Comparison of ENCODE assay signal across 8 mouse cellular contexts in the genomic region with DNA sequence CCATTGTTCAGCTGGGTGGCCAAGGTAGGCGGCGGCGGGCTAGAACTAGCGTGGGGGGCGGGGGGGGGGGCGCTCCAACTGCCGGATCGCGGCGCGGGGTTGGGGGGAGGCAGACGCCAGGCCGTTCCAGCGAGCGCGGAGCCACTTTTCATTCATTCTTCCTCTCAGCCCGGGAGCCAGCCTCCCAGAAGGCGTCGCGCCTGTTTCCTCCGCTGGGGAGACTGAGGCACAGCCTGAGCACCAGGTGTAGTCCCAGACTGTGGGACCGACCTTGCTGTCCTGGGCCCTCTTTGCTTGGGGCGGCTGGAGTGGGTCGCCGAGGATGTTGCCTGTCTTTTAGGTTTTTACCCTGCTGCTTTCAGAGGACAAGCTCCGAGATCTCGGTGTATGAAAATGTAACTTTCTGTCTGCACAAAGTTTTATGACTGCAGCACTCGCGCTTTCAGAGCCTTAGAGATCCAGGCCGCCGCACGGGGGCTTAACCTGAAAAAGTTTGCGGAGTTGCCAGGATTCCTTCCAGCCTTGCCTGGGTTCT.
DNase-seq lines count a peak whose midpoint lies in the region; ATAC-seq and TF ChIP-seq lines count a peak whose summit lies in the region.

No protein-coding gene starts in this region.

- no peak for DNase-seq in frontal cortex, postnatal 10 days (ENCODE audit: low spot score in 2 of 2)
- DNase-seq in B cell, adult 2 months = peak; percentile 42 to 47
- no peak for DNase-seq in heart, postnatal 0 days (ENCODE audit: low spot score)
- DNase-seq in naive thymus-derived CD4-positive, alpha-beta T cell, adult 2 months (ENCODE audit: low read depth) = peak; percentile 53
- DNase-seq in left cerebral cortex, postnatal 25 days (ENCODE audit: low spot score in 2 of 2) = no peak

- peak overlapping the region; percentile 86 for H3K4me3 ChIP-seq in bone marrow macrophage, adult 2 months (ENCODE audit: insufficient read depth, low read length)
- H3K4me3 ChIP-seq in heart, postnatal 0 days (ENCODE audit: low read depth, low read length) = peak overlapping the region; percentile 86
- peak overlapping the region; percentile 71 for H3K4me3 ChIP-seq in limb, embryonic 15.5 days

- TF ChIP-seq CTCF in bone marrow macrophage, adult 2 months (IDR thresholded peaks at IDR 0.05; ENCODE audit: low read depth, low read length) = no peak
- TF ChIP-seq CTCF in heart, postnatal 0 days (IDR thresholded peaks at IDR 0.05; ENCODE audit: low read depth) = no peak

- TF ChIP-seq POLR2A in bone marrow macrophage, adult 2 months (IDR thresholded peaks at IDR 0.05; ENCODE audit: borderline replicate concordance, low read depth, low read length) = no peak

- no peaks in the 10 kb centered on the region for H3K36me3 ChIP-seq in heart, postnatal 0 days (replicated peaks; ENCODE audit: control insufficient read depth, insufficient read depth, low read length)
- no peaks in the 10 kb centered on the region for H3K36me3 ChIP-seq in limb, embryonic 15.5 days

- under 1% methylated on average over 22 of the region's 33 CpGs for WGBS in heart, postnatal 0 days
- under 1% methylated on average over 23 of the region's 33 CpGs for WGBS in limb, embryonic 15.5 days

- no peak for TF ChIP-seq EP300 in heart, postnatal 0 days (IDR thresholded peaks at IDR 0.05; ENCODE audit: low read depth)

- H3K27me3 ChIP-seq in heart, postnatal 0 days (ENCODE audit: control insufficient read depth, insufficient read depth, low read length) = no peaks in the 10 kb centered on the region
- no peaks in the 10 kb centered on the region for H3K27me3 ChIP-seq in limb, embryonic 15.5 days

- no peaks in the 10 kb centered on the region for H3K9me3 ChIP-seq in heart, postnatal 0 days (replicated peaks; ENCODE audit: control insufficient read depth, low read length)
- no peaks in the 10 kb centered on the region for H3K9me3 ChIP-seq in limb, embryonic 15.5 days

- intact Hi-C loops in left cerebral cortex, postnatal 25 days (cut with DNase I) = no loop called here

- peak overlapping the region; percentile 100 for H3K4me2 ChIP-seq in heart, postnatal 0 days (ENCODE audit: low read depth, low read length)
- H3K4me2 ChIP-seq in limb, embryonic 15.5 days = peak overlapping the region; percentile 87

- peak; percentile 32; the same call in 1 of the 2 replicates for ATAC-seq in frontal cortex, adult (ENCODE audit: low TSS enrichment)
- ATAC-seq in heart, postnatal 0 days (ENCODE audit: insufficient read depth, low read depth) = peak; percentile 5
- ATAC-seq in limb, embryonic 15.5 days (ENCODE audit: insufficient number of reproducible peaks, low FRiP score, low TSS enrichment, low read depth) = peak; percentile 44

- H3K9ac ChIP-seq in heart, postnatal 0 days (replicated peaks; ENCODE audit: low read depth, low read length) = peak overlapping the region; percentile 83
- peak overlapping the region; percentile 61 for H3K9ac ChIP-seq in limb, embryonic 15.5 days

- H3K27ac ChIP-seq in bone marrow macrophage, adult 2 months (ENCODE audit: insufficient read depth, low read depth, low read length) = peak overlapping the region; percentile 2
- H3K27ac ChIP-seq in heart, postnatal 0 days (ENCODE audit: low read depth) = peak overlapping the region; percentile 69
- peak overlapping the region; percentile 82 for H3K27ac ChIP-seq in limb, embryonic 15.5 days

- peaks cover 25% of the 10 kb centered on the region for H3K4me1 ChIP-seq in bone marrow macrophage, adult 2 months (ENCODE audit: control insufficient read depth, insufficient read depth, low read length)
- peaks cover 17% of the 10 kb centered on the region; the same call in 1 of the 2 replicates for H3K4me1 ChIP-seq in heart, postnatal 0 days (ENCODE audit: control insufficient read depth, insufficient read depth)
- H3K4me1 ChIP-seq in limb, embryonic 15.5 days = peaks cover 10% of the 10 kb centered on the region

Comparison
In these comparisons a context has a peak if more than half of its experiments do, and no peak if none do; other contexts are left out.
1. DNase-seq: peak in B cell, adult 2 months (2 of 2) and naive thymus-derived CD4-positive, alpha-beta T cell, adult 2 months (single experiment); none in frontal cortex, postnatal 10 days (0 of 2), heart, postnatal 0 days (single experiment) and left cerebral cortex, postnatal 25 days (0 of 2).
2. H3K27ac ChIP-seq: peak in every context shown above with its lines; median percentile 82 in limb, embryonic 15.5 days; 69 in heart, postnatal 0 days; 2 in bone marrow macrophage, adult 2 months.
3. Peak in every context shown above with its lines, with median percentiles within 50 percentile points of each other: ATAC-seq and H3K4me3 ChIP-seq.